Mouse (Mus musculus) bone marrow, adult 2 months (tissue): ENCODE data around the gene Lrrc8a. TPM values are rescaled to one million over a fixed set of nuclear protein-coding genes. Genes with fewer than 3 reads are reported as not detected.
A peak's percentile ranks its signal among the peaks of the same experiment; 100 is the strongest.

ENCODE experiments used
- H3K27ac ChIP-seq: fragments of 200-500 bp; 2 replicates; pipeline ENCODE4 v1.5.1; 2012; ENCODE audit warnings: low read depth, mild to moderate bottlenecking, control low read depth, inconsistent platforms, low read length; ENCODE audit not compliant: control insufficient read depth, poor library complexity, insufficient read depth
- H3K4me1 ChIP-seq: fragments of 200-500 bp; 2 replicates; pipeline ENCODE4 v1.6.1; 2011; ENCODE audit warnings: low read length; ENCODE audit not compliant: control insufficient read depth, insufficient read depth
- H3K4me3 ChIP-seq: fragments of 200-500 bp; replicated peaks from 2 replicates; pipeline ENCODE3; 2011; ENCODE audit warnings: mild to moderate bottlenecking, low read depth, low read length, control low read depth; ENCODE audit not compliant: control insufficient read depth
- CTCF ChIP-seq: fragments of 200-500 bp; IDR thresholded peaks from 2 replicates; pipeline ENCODE4 v1.5.1; 2011; ENCODE audit warnings: low read length, control low read depth; ENCODE audit not compliant: control insufficient read depth, insufficient read depth
- POLR2A ChIP-seq: fragments of 200-500 bp; IDR thresholded peaks from 2 replicates; pipeline ENCODE4 v1.6.1; 2011; ENCODE audit warnings: low read depth, mild to moderate bottlenecking, control low read depth, low read length, borderline replicate concordance; ENCODE audit not compliant: control insufficient read depth
- WGBS: fragments of 180-500 bp; shearing (Covaris S2); methylation state at CpG from one replicate; pipeline ENCODE4 v1.1.7; 2018; 5-methylcytosine and 5-hydroxymethylcytosine counted together
- polyA plus RNA-seq: library from polyadenylated mRNA; stranded (reverse); fragments of >200 nt; gene quantifications from 2 replicates; pipeline ENCODE4 v1.2.4, GENCODE M21; 2011; ENCODE audit warnings: low replicate concordance; ENCODE audit not compliant: missing spikeins, insufficient read depth, insufficient read length

Gene Lrrc8a
- 7.1 and 11.5 TPM in 2 replicates for polyA plus RNA-seq

GRCm38 (mm10) chr2:30237199-30237880 is at the start of gene Lrrc8a:
Lrrc8a (plus strand) TSS chr2:30237715.
- Histone ChIP-seq H3K4me3 (peak within 1 kb of the TSS; percentile 93), H3K4me1 (peaks cover 5% of the 10 kb centered on the region; the same call in 1 of the 2 replicates), H3K27ac (peak within 1 kb of the TSS; percentile 89)
- TF ChIP-seq CTCF = 0 out of 2 replicates have a peak, but pooled peaks have one; percentile 21
- TF ChIP-seq POLR2A = peak; percentile 73
- under 1% methylated on average over 58 of the region's 67 CpGs for WGBS

GRCm38 (mm10) chr2:30191790-30192580 is 45.5 kb upstream of the Lrrc8a start:
- Histone ChIP-seq H3K27ac (no peak overlapping the region), H3K4me1 (no peaks in the 10 kb centered on the region; the same call in 1 of the 2 replicates), H3K4me3 (no peak overlapping the region)
- whole genome bisulfite sequencing = 80% methylated on average over 12 of the region's 12 CpGs
- TF ChIP-seq POLR2A = no peak
- TF ChIP-seq CTCF = no peak

GRCm38 (mm10) chr2:30194656-30195055 is 42.9 kb upstream of the Lrrc8a start:
- TF ChIP-seq POLR2A (no peak), CTCF (no peak)
- Histone ChIP-seq H3K27ac (no peak overlapping the region), H3K4me1 (no peaks in the 10 kb centered on the region; the same call in 1 of the 2 replicates), H3K4me3 (no peak overlapping the region)
- WGBS = 79% methylated on average over 3 of the region's 3 CpGs

- Histone ChIP-seq H3K27ac (no peak overlapping the region), H3K4me3 (no peak overlapping the region), H3K4me1 (no peaks in the 10 kb centered on the region; the same call in 1 of the 2 replicates)
- no peak for TF ChIP-seq POLR2A
- TF ChIP-seq CTCF = no peak
- WGBS = 74% methylated on average over 4 of the region's 4 CpGs
Measured at GRCm38 (mm10) chr2:30198021-30198420, 39.5 kb upstream of the Lrrc8a start.

- Histone ChIP-seq H3K27ac (no peak overlapping the region), H3K4me3 (no peak overlapping the region), H3K4me1 (peaks cover 2% of the 10 kb centered on the region; the same call in 1 of the 2 replicates)
- 33% methylated on average over 1 of the region's 1 CpGs for WGBS
- TF ChIP-seq POLR2A (no peak), CTCF (no peak)
Measured at GRCm38 (mm10) chr2:30199984-30200383, 37.5 kb upstream of the Lrrc8a start.

- H3K4me3 ChIP-seq = no peak overlapping the region
- no peak overlapping the region for H3K27ac ChIP-seq
- TF ChIP-seq POLR2A (no peak), CTCF (no peak)
Measured at GRCm38 (mm10) chr2:30200388-30200925, 37.1 kb upstream of the Lrrc8a start.

GRCm38 (mm10) chr2:30203439-30203838 is 34.1 kb upstream of the Lrrc8a start:
- TF ChIP-seq POLR2A = no peak
- peak; percentile 49; the same call in 1 of the 2 replicates for TF ChIP-seq CTCF
- 71% methylated on average over 7 of the region's 7 CpGs for WGBS
- no peak overlapping the region for H3K4me3 ChIP-seq
- peaks cover 2% of the 10 kb centered on the region; the same call in 1 of the 2 replicates for H3K4me1 ChIP-seq
- no peak overlapping the region for H3K27ac ChIP-seq

More at GRCm38 (mm10) chr2:30200388-30200925, 37.1 kb upstream of the Lrrc8a start:
- H3K4me1 ChIP-seq = peaks cover 2% of the 10 kb centered on the region; the same call in 1 of the 2 replicates
- WGBS = 80% methylated on average over 5 of the region's 5 CpGs

GRCm38 (mm10) chr2:30205255-30205628 is 32.3 kb upstream of the Lrrc8a start:
- Histone ChIP-seq H3K4me3 (peak overlapping the region; percentile 79), H3K27ac (0 out of 2 replicates have a peak overlapping the region, but pooled peaks have one; percentile 7), H3K4me1 (peaks cover 2% of the 10 kb centered on the region; the same call in 1 of the 2 replicates)
- TF ChIP-seq CTCF = no peak
- TF ChIP-seq POLR2A = no peak
- WGBS = 1% methylated on average over 13 of the region's 13 CpGs
